Mouse (Mus musculus): ENCODE measurements around the gene Fgf4. TPM values are rescaled to one million over a fixed set of nuclear protein-coding genes. Genes with fewer than 3 reads are reported as not detected.
"Not testable (repeated sequence)": the region's sequence is repeated elsewhere in the genome, so short reads cannot be mapped to it uniquely, and the experiment has no call there.

Gene Fgf4
- total RNA-seq, 4 experiments from 2014 or later, result not detected

DNA sequence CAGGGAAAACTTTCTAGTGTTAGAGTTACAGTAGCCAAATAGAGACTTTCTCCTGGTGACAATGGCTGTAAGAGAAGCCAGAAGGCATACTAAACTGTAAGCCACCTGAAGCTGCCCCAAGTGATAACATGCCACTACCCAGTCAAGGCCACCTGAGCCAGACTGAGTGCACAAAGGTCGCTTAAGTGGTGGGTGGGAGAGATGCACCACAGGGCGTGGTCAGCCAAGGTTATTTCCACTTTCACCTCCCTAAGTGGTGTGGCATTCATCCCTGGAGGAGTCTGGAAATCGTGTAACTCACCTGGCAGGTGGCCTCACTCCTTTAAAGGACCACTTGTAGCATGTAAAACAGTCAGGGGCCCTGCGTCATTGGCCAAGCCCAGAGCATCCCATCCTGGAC is 20.0 kb downstream of the Fgf4 start:
- DNase-seq (ENCODE audit: low spot score), result no peak

DNA sequence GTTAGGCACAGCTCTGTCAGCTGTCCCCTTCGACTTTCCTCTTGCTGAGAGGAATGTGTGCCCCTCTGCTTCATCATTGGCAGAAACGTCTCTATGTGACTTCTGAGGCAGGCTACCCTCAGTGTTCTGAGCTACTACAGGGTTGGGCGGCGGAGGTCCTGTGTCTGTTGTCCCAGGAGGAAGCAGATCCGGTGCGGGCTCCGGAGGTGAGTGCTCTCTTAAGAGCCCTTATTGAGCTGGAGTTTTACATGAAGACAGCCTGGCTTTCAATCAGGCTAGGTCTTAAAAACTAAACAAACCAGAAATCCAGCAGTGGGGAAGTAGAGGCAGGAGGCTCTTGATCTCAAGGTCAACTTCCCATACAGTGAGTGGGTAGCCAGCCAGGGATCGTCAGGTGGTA is 20.4 kb downstream of the Fgf4 start:
- DNase-seq (ENCODE audit: low spot score), result no peak

DNA sequence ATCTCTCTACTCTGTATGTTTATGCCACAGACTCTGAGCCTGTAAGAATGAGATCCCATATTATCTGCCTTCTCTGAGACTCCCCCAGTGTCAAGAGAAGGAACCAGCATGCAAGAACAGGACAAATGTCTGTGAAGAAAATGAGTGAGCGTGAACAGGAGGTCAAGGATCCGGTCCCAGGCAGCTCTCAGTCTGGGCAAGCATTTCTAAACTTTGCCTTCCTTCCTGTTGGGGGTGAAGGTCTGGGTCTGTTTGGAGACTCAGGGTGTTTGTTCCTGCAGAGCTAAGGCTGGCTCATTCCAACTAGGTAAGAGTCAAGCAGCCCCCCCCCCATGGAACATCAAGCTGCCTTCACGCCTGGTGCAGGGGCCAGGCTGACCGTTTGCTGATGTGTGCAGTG is 25.3 kb downstream of the Fgf4 start:
- DNase-seq (ENCODE audit: low spot score), result no peak

DNA sequence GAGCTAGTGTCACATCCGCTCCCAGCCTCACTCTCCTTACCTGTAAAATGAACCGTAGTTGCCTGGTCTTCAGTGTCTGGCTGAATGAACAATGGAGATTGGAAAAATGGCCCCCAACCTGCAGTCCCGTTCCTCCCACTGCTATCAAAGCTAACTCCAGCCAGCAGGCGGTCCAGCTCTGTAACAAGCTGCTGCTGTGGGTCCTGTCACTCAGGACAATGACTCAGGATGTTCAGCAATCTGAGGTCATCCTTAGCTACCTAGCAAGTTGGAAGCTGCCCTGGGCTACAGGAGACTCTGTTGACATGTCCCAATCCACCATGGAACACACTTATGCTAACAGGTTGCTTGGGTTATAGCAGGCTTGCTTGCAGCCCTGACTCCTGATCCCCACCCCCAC is 26.0 kb downstream of the Fgf4 start:
- DNase-seq (ENCODE audit: low spot score), result no peak

DNA sequence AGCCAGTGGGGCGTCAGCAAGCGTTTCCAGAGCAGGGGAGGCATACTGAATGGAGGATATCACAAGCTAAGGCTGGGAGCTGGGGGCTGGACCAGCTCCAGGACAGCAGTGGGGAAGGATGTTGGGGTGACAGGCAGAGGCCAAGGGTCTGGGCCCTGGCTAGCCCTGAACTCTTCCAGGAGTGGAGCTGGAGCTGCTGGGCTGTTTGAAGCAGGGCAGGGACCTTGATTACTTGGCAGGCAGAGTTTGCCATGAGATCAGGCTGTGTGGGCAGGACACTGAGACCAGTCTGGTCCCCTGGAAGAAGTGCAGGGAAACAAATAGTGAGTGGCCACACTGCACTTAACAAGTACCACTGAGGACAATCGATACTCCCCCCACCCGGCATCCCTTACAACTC is 27.1 kb downstream of the Fgf4 start:
- no peak for DNase-seq (ENCODE audit: low spot score)

DNA sequence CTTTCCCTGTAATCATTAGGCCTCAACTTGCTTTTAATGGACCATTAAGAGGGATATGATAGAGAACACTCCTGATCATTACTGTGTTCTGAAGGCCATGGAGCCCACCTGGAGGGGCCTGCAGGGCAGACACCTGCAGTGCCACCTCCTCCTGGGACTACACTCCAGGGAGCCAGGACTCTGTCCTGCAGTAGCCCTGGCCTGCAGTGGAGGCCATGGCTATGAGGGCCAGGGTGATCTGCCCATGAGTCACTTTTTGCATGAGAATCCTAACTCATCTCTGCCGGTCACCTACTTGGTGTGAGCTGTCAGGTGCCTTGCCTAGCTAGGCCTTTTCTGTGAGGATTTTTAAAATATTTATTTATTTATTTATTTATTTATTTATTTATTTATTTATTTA is 31.2 kb downstream of the Fgf4 start:
- DNase-seq (ENCODE audit: low spot score), result no peak

DNA sequence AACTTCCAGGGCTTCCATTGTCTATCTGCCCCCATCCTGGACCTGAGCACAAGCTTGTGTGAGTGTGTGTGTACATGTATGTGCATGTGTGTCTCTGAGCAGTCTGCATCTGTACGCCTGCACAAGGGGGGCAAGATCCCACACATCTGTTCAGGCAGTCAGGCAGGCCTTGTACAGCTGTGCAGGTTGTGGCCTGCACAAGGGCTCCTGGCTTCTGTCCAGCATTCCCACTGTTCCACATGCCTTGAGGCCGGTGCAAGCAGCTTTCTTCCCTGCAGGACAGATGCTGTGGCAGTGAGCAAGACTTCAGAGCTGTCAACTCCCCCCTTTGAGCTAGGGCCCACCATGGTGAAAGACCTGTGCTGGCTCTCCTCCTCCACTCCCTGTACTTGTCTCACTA is 35.9 kb downstream of the Fgf4 start:
- DNase-seq (ENCODE audit: low spot score), result no peak

DNA sequence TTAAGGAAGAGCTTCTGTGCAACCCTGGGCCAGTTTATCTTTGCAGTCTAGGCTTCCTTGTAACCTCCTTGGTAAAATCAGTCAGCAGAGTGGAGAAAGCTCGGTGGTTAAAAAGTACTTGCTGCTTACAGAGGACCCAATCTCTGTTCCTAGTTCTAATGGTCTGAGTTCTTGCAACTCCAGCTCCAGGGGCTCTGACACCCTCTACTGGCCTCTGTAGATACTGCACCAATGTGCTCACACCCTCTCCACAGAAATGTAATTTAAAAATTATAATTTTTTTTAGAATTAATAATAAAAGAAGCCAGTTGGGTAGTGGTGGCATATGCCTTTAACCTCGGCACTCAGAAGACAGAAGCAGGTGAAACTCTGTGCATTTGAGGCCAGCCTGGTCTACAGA is 40.5 kb downstream of the Fgf4 start:
- DNase-seq (ENCODE audit: low spot score), result no peak

DNA sequence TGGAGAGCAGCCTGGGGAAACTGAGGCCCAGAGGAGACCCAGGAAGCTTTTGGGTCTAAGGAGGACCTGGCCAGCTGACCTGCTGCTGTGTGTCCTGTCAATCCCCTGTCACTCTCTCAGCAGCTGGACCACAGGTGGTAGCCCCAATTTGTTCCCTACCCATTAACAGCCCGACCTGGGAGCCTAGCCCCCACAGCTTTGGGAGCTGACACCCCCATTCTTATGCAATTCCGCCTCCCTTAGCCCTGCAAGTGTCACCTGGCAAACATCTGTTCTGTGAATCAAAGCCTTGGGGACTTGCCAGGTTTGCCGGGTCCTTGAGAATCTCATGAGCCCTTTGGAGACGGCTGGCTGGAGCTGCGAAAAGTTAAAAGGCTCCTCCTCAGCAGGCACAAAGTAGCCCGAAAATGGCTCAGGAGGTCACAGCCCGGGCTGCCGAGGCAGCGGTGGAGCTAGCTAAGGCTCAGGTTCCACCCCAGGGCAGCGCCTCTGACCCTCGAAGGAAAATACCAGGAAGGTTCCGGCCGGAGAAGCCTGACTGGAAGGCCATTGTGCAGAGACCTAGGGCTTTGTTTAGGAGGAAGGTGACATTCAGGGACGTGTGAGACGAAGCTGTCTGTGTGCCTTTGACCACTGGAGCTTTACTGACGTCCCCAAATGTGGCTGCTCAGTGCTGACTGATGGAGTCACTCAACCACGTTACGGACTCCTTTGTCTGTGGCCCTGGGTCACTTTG is 41.6 kb downstream of the Fgf4 start:
- DNase-seq (ENCODE audit: low spot score), result no peak

DNA sequence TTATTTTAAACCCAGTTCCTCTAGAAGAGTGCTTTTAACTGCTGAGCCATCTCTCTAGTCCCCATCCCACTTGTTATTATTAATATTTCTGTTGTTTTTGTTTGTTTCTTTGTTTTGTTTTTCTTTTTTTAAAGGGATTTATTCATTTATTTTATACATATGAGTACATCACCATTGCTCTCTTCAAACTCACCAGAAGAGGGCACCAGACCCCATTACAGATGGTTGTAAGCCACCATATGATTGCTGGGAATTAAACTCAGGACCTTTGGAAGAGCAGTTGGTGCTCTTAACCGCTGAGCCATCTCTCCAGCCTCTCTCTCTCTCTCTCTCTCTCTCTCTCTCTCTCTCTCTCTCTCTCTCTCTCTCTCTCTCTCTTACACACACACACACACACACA is 43.5 kb downstream of the Fgf4 start:
- DNase-seq (ENCODE audit: low spot score), result not testable (repeated sequence)

DNA sequence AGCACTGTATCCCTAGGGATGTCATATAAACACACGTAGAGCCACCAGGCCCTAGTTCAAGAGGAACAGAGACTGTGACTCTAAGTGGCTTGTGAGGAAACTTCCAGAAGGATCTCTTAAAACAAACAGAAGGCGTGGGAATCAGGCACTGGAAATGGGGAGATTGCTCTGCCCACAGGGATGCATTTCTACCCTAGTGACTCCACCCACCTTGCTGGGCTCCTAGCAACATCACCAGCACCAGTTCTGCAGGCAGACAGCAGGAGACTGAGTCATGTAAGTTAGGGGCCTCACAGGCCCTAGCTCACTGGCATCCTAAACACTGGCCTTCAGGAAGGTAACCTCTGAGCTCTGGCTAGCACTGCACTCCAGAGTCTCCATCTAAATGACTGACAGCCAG is 44.7 kb downstream of the Fgf4 start:
- no peak for DNase-seq (ENCODE audit: low spot score)

DNA sequence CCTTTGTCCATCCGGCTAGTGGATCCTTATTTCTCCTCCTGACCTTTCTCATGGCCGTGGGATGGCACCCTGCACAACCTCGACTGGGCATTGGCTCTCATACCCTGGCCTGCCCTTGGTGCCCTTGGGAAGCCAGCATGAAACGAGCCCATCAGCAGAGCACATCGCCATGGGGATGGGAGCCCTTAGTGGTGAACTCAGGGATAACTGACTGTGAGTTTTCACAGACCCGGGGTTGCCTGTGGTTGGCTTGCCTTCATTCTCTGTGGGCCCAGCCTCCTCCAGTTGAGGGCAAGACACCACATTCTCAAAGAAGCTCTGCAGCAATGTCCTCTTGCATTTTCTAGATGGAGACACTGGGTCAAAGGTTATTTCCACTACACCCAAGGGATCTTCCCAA is 45.2 kb downstream of the Fgf4 start:
- no peak for DNase-seq (ENCODE audit: low spot score)

DNA sequence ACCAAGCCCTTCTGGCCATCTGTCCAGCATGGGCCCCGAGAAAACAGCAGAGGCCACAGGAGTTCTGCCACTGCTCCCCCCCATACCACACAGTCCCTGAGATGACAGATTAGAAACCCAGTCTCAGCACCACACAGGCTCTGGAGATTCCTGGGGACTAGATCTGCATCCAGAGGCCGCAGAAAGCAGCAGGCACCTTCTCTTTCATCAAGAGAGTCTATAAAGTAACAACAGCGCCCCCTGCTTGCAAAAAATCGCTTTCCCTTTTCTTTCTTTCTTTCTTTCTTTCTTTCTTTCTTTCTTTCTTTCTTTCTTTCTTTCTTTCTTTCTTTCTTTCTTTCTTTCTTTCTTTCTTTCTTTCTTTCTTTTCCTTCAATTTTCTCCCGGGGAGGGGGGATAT is 47.0 kb downstream of the Fgf4 start:
- no peak for DNase-seq (ENCODE audit: low spot score)

DNA sequence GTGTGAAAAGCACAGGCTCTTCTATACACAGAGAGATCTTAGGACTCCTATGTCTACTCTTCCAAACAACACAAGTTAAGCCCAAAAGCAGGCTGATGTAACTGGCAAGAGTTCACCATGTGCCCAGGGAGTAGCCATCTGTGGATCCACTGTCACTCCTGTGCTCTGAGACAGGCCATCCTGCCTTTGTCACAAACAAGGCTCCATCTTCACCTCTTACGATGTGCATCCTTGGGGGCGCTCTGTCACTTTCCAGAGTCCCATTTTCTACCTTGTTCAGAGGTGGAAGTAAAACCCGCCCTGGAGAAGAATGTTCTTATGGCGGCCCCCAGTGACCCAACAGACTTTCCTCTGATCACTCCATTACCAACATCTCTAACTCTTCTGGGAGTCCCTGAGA is 47.5 kb downstream of the Fgf4 start:
- no peak for DNase-seq (ENCODE audit: low spot score)

DNA sequence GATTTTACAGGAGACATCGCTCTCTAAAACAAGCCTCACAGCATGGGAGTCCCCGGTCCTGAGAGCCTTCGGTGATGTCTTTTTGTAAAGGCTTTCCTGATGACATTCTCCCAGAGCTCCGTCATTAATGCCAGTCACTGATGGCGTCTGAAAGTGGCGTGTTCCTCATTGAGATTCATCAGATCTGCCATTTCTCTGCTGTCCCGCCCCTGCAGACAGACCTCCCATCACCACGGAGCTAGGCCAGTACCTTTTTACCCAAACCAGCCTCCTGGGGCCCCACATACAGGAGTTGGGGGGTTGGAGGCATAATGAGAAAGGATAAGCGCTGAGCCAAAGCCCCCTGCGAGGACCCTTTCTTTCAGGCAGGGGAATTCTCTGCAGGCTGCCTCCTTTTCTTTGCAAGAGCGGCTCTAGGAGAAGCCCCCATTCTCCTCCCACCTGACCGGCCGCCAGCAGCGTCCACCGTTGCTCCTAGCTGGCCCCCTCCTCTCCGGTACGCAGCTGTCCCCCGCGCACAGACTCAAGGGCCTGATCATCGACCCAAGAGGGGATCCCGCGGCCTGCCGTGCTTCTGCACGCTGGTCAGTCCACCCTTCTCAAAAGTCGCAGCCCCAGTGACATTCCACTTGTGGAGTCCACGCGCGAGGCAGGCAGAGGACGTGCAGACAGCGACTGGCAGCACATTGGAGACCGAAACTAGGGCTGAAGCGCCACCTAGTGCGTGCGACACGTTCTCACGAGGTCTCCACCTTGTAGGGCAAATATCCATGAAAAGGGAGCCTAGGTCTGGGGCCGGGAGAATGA is 48.3 kb downstream of the Fgf4 start:
- peak; percentile 58 for DNase-seq (ENCODE audit: low spot score)

DNA sequence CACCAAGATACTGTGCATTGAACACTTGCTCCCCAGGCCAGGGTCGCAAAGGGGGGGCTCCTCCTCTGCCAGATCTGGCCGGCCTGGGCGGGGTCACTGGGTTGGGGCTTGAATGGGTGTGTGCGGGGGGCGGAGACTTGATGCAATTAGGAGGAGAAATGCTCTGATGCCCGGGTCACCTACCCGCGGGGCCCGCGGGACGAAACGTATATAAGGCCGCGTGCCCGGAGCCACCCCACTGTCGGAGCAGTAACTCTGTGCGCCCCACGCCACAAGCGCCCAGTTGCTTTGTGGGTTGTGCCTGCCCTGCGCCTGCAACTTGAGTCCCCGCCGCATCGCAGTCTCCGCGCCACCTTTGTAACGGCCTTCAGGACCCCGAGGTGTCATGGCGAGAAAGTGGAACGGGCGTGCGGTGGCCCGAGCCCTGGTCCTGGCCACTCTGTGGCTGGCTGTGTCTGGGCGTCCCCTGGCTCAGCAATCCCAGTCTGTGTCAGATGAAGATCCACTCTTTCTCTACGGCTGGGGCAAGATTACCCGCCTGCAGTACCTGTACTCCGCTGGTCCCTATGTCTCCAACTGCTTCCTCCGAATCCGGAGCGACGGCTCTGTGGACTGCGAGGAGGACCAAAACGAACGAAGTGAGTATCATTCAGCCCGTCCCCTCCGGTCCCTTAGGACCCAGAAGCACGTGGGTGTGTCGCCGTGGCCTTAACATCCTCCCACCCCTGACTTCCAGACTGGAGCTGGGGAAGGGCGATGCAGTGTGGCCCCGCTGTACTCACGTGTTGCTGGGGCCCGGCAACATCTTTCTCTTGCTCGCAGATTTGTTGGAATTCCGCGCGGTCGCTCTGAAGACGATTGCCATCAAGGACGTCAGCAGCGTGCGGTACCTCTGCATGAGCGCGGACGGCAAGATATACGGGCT is 49.4 kb downstream of the Fgf4 start, which contains the start of gene Fgf15:
TSS of gene Fgf15 (plus strand) at position 238 of the 925 bp plus-strand sequence.
- no peak for DNase-seq (ENCODE audit: low spot score)

DNA sequence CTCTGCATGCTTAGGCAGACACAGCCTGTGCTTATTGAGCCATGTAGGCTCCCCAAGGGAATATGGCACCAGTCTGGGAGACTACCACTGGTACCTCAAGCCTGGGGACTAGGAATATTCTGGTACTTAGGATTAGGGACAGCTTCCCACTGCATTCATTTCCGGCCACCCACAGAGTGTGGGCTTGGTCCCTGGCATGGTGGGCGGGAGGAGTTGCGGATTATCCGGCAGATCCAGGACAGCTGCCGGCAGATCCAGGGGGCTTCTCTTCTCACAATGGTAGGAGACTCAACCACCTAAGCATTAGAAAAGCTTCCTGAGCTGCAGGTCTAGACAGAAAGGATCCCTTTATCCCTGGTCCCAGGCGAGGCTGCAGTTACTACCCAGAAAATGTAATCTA is 51.3 kb downstream of the Fgf4 start:
- no peak for DNase-seq (ENCODE audit: low spot score)

DNA sequence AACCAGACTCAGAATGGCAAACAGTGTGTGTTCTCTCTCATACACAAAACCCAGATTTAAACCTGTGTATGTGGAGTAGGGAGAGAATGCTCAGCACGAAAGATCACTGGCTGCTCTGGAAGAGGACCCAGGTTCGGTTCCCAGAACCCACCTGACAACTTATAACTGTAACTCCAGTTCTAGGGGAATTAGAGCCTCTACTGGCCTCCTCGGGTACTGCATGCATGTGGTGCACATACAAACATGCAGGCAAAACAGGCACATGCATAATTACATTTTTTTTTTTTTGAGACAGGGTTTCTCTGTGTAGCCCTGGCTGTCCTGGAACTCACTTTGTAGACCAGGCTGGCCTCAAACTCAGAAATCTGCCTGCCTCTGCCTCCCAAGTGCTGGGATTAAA is 58.3 kb downstream of the Fgf4 start:
- not testable (repeated sequence) for DNase-seq (ENCODE audit: low spot score)

DNA sequence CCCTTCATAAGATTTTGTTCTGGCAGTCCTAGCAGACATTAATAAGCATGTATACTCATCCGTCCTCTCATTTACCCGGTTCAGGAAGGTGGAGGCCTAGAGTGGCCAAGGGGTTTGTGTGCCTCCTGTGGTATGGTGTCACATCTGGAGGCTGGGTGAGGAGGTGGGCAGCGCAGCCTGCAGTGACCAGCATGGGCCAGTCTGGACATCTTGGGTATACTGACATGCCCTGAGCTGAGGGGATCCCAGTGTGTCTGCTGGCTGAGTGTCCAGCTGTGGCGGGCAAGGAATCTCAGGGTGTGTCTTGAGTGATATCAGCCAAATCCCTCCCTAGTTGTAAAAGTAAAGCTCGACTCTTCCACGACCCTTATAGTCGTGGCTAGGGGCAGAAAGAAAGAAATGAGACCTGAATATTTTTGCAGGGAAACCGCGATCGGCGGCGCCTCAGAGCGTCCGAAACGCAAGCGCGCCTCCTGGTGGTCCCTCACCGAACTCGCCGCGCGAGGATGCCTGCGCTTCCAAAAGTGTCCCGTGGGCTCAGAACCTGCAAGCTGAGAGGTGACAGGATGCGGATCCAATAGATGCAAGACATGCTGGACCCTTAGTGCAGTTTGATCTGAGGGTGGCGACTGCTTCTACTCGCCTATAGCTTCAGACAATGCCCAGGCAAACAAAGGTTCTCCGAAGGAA is 59.7 kb downstream of the Fgf4 start:
- no peak for DNase-seq (ENCODE audit: low spot score)

DNA sequence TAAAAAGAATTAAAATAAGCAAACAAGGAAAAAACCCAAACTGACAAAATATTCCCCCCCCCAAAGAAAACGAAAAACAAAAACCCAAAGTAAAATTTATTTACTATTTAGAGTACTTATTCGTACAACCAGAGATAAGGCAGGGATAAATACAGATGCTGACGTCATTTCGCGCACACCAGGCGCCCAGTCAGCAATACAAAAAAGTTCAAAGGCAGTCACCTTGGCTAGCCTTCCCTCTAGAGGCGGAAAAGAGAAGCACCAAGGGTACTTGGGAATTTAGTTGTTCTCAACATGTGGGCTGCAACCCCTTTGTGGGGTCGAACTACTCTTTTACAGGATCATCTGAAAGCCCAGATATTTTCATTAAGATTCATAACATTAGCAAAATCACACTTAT is 60.6 kb downstream of the Fgf4 start:
- DNase-seq (ENCODE audit: low spot score), result no peak

DNA sequence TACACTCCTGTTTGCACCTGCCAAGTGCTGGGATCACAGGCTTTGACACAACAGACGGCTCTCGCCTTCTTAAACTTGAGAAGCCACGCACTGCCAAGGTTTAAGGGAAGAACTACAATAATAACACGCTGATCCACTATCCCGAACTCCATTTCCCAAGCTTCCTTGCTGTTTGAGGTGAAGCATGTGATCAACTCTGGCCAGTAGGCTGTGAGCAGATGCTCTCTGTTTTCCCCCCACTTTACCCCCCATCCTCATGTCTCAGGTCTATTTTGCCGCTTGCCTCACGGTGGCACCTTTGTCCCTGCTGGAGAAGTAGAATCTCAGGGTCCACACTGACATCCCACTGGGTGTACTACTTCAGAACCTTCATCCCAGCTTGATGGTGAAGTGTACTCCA is 61.5 kb downstream of the Fgf4 start:
- DNase-seq (ENCODE audit: low spot score), result no peak

DNA sequence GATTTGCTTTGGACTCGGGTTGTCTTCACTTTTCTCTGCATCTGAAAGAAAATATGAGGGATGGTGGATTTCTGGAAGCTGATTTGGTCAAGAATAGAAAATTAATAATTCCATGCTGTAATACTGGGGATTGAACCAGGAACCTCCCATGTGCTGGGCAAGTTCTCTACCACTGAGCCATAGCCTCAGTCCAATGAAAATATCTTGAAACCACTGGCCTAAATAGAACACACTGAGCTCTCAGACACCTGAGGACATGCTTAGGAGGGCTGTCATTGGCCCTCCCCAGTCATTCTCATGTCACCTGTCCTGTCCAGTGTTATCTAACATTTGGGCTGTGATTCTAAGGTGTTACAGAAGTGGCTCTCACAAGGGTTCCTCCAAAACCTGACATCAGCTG is 64.0 kb downstream of the Fgf4 start:
- no peak for DNase-seq (ENCODE audit: low spot score)

Data from heart, adult 8-10 months (tissue).